Mouse (Mus musculus): ENCODE measurements around the gene Gpr143. TPM values are rescaled to one million over a fixed set of nuclear protein-coding genes. Genes with fewer than 3 reads are reported as not detected.
A peak's percentile ranks its signal among the peaks of the same experiment; 100 is the strongest.
"Not testable (repeated sequence)": the region's sequence is repeated elsewhere in the genome, so short reads cannot be mapped to it uniquely, and the experiment has no call there.

Gene Gpr143
- polyA plus RNA-seq, 1 experiment from 2014 or later, result not detected

DNA sequence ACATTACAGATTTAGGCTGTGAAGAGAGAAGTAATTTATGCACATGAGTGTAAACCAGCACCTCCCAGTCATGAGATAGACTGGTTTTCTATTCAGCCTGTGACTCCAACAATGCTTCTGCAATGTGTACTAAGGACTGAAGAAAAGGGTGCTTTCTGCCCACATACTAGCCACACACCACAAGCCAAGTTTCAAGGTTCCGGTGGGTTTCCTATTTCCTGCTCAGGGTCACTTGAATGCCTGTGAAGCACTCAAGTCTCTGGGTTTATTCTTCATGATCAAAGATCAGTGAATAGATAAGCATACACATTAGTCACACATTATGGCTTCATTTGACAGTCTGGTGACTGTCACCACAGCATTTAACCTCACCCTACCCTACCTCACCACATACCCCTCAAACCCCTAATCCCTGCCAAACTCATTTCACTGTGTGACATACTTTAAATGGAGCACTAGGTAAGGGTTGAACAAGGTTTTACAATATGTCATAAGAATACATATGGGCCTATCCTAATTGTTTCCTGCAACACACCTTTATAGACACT is 49.4 kb downstream of the Gpr143 start:
- not testable (repeated sequence) for H3K27ac ChIP-seq (ENCODE audit: low read length); H3K4me2 ChIP-seq (ENCODE audit: low read depth, low read length); H3K9ac ChIP-seq (ENCODE audit: low read depth, low read length); H3K9me3 ChIP-seq (ENCODE audit: control insufficient read depth, low read length); H3K27me3 ChIP-seq (replicated peaks; ENCODE audit: control insufficient read depth, insufficient read depth, low read length); H3K36me3 ChIP-seq (ENCODE audit: control insufficient read depth, insufficient read depth, low read length); ATAC-seq; H3K4me3 ChIP-seq (ENCODE audit: low read length); H3K4me1 ChIP-seq (ENCODE audit: control insufficient read depth, insufficient read depth, low read length)
- no CpG with 5 or more reads among the region's 1 CpGs for WGBS

DNA sequence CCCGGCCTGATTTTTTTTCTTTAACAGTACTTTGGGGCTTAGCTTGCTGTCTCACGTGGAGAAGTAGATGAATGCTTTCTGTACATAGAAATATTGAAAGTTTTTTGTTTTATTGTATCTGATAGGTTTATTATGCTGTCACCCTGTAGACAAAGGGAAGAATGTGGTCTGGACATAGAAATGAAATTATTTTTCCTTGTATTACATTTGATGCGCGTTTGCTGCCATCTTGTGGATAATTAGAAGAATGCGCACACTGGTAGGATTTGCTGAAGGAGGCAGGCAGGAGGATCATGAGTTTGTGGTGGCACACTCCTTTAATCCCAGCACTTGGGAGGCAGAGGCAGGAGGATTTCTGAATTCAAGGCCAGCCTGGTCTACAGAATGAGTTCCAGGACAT is 53.2 kb downstream of the Gpr143 start:
- not testable (repeated sequence) for H3K4me3 ChIP-seq (ENCODE audit: low read length); H3K9me3 ChIP-seq (ENCODE audit: control insufficient read depth, low read length); H3K4me2 ChIP-seq (ENCODE audit: low read depth, low read length); H3K27ac ChIP-seq (ENCODE audit: low read length); H3K36me3 ChIP-seq (ENCODE audit: control insufficient read depth, insufficient read depth, low read length); H3K27me3 ChIP-seq (replicated peaks; ENCODE audit: control insufficient read depth, insufficient read depth, low read length); ATAC-seq; H3K9ac ChIP-seq (ENCODE audit: low read depth, low read length); H3K4me1 ChIP-seq (ENCODE audit: control insufficient read depth, insufficient read depth, low read length)
- 24% methylated on average over 5 of the region's 5 CpGs for WGBS

GRCm38 (mm10) chrX:152855076-152855772 is 73.5 kb downstream of the Gpr143 start:
- Histone ChIP-seq H3K27ac (ENCODE audit: low read length) (peak overlapping the region; percentile 73), H3K36me3 (ENCODE audit: control insufficient read depth, insufficient read depth, low read length) (no peaks in the 10 kb centered on the region), H3K4me3 (ENCODE audit: low read length) (no peak overlapping the region), H3K9me3 (ENCODE audit: control insufficient read depth, low read length) (peaks cover 6% of the 10 kb centered on the region; the same call in 1 of the 2 replicates), H3K4me2 (ENCODE audit: low read depth, low read length) (no peak overlapping the region), H3K27me3 (replicated peaks; ENCODE audit: control insufficient read depth, insufficient read depth, low read length) (no peaks in the 10 kb centered on the region), H3K4me1 (ENCODE audit: control insufficient read depth, insufficient read depth, low read length) (no peaks in the 10 kb centered on the region), H3K9ac (ENCODE audit: low read depth, low read length) (no peak overlapping the region)
- peak; percentile 96 for ATAC-seq
- 70% methylated on average over 3 of the region's 3 CpGs for WGBS

Other genes with a start within 250 kb of the Gpr143 start
- gene Cldn34a, start 218.6 kb upstream of the Gpr143 start, polyA plus RNA-seq (2015; fragmentation: Nextera tagmentation; extraction: Ambion mirVana), result not detected in 2 replicates
- 4.5 and 5.0 TPM in 2 replicates for gene Shroom2, start 12.5 kb upstream of the Gpr143 start, polyA plus RNA-seq (2015; fragmentation: Nextera tagmentation; extraction: Ambion mirVana)
- gene Usp51, start 224.5 kb downstream of the Gpr143 start, polyA plus RNA-seq (2015; fragmentation: Nextera tagmentation; extraction: Ambion mirVana), result 0.37 and 0.56 TPM in 2 replicates

Measured in intestine, embryonic 16.5 days (tissue).